Mouse (Mus musculus): ENCODE measurements around the gene Hgd.

- TF ChIP-seq POLR2A (IDR thresholded peaks at IDR 0.05; ENCODE audit: low read depth, low read length) = no peak
- no peak for TF ChIP-seq CTCF (conservative IDR thresholded peaks at IDR 0.05; ENCODE audit: insufficient read depth, insufficient read length, low read depth, low read length)
Measured at GRCm38 (mm10) chr16:37598463-37598862, 18.5 kb downstream of the Hgd start.
